Comparison of ENCODE assay signal across 9 mouse cellular contexts in genomic region chr4:32363488-32363984, GRCm38 (mm10).
A peak's percentile ranks its signal among the peaks of the same experiment; 100 is the strongest.
DNase-seq lines count a peak whose midpoint lies in the region; ATAC-seq lines count a peak whose summit lies in the region.
"Had no signal": no experiment of that assay in that cellular context is flagged by ENCODE, and none has a peak within 500 bp of the region (broad histone marks: within the 10 kb centered on the region; RNA-seq: fewer than 3 reads in every experiment).

No protein-coding gene starts in this region.

- DNase-seq in kidney, postnatal 36 days, result peak; percentile 32 to 41
- peak; percentile 85 for DNase-seq in induced T-regulatory cell, adult 2 months (ENCODE audit: low read depth)
- peak; percentile 61 for DNase-seq in splenic B cell, adult 2 months (ENCODE audit: low read depth, low spot score)
- DNase-seq in urinary bladder, adult 18-20 months (ENCODE audit: low spot score in 2 of 2), result no peak
- no peak for DNase-seq in frontal cortex, postnatal 25 days (ENCODE audit: low spot score in 2 of 2)
- DNase-seq: liver, embryonic 13.5 days had no signal

- H3K36me3 ChIP-seq in kidney, embryonic 14.5 days (ENCODE audit: control insufficient read depth, insufficient read depth, low read length), result no peaks in the 10 kb centered on the region
- peaks cover 6% of the 10 kb centered on the region for H3K36me3 ChIP-seq in splenic B cell, adult 2 months (ENCODE audit: control insufficient read depth, insufficient read depth, low read length, poor library complexity, severe bottlenecking)
- no peaks in the 10 kb centered on the region for H3K36me3 ChIP-seq in midbrain, embryonic 15.5 days (replicated peaks)
- H3K36me3 ChIP-seq: liver, embryonic 13.5 days had no signal

- no peak overlapping the region for H3K27ac ChIP-seq in kidney, embryonic 14.5 days (ENCODE audit: low read depth, low read length)
- H3K27ac ChIP-seq in midbrain, embryonic 15.5 days, result no peak overlapping the region
- H3K27ac ChIP-seq: liver, embryonic 13.5 days had no signal

- H3K4me1 ChIP-seq in kidney, embryonic 14.5 days (ENCODE audit: control insufficient read depth, insufficient read depth, low read length), result 0 out of 2 replicates have a peak, but pooled peaks cover 11% of the 10 kb centered on the region
- peaks cover 45% of the 10 kb centered on the region for H3K4me1 ChIP-seq in midbrain, embryonic 15.5 days

- WGBS in kidney, embryonic 14.5 days, result 39% methylated on average over 14 of the region's 14 CpGs
- 71% methylated on average over 14 of the region's 14 CpGs for WGBS in midbrain, embryonic 15.5 days

- H3K9me3 ChIP-seq in kidney, embryonic 14.5 days (ENCODE audit: control insufficient read depth, low read length), result no peaks in the 10 kb centered on the region
- no peaks in the 10 kb centered on the region for H3K9me3 ChIP-seq in midbrain, embryonic 15.5 days
- H3K9me3 ChIP-seq: liver, embryonic 13.5 days had no signal

- no peak overlapping the region for H3K4me2 ChIP-seq in kidney, embryonic 14.5 days (replicated peaks; ENCODE audit: low read depth, low read length)
- H3K4me2 ChIP-seq in midbrain, embryonic 15.5 days, result no peak overlapping the region
- H3K4me2 ChIP-seq: liver, embryonic 13.5 days had no signal

- H3K27me3 ChIP-seq in kidney, embryonic 14.5 days (ENCODE audit: control insufficient read depth, insufficient read depth, low read length), result no peaks in the 10 kb centered on the region
- no peaks in the 10 kb centered on the region for H3K27me3 ChIP-seq in splenic B cell, adult 2 months (ENCODE audit: control insufficient read depth, insufficient read depth, low read length, poor library complexity, severe bottlenecking)
- H3K27me3 ChIP-seq in midbrain, embryonic 15.5 days (replicated peaks), result no peaks in the 10 kb centered on the region

- no peak for ATAC-seq in kidney, embryonic 14.5 days (ENCODE audit: low FRiP score, low TSS enrichment)
- peak; percentile 20; the same call in 1 of the 2 replicates for ATAC-seq in common myeloid progenitor, adult 5-6 weeks (replicated peaks; ENCODE audit: low read depth, poor library complexity, severe bottlenecking)
- ATAC-seq in midbrain, embryonic 15.5 days (replicated peaks), result no peak

- H3K9ac ChIP-seq in kidney, embryonic 14.5 days (ENCODE audit: low read depth, low read length), result no peak overlapping the region
- no peak overlapping the region for H3K9ac ChIP-seq in midbrain, embryonic 15.5 days
- H3K9ac ChIP-seq: liver, embryonic 13.5 days had no signal

- no peak overlapping the region for H3K4me3 ChIP-seq in kidney, embryonic 14.5 days (ENCODE audit: low read length)
- no peak overlapping the region for H3K4me3 ChIP-seq in midbrain, embryonic 15.5 days
- H3K4me3 ChIP-seq: liver, embryonic 13.5 days had no signal

Comparison
In these comparisons a context has a peak if more than half of its experiments do, and no peak if none do; other contexts are left out.
1. DNase-seq: peak in kidney, postnatal 36 days (2 of 2), induced T-regulatory cell, adult 2 months (single experiment) and splenic B cell, adult 2 months (single experiment); none in urinary bladder, adult 18-20 months (0 of 2) and frontal cortex, postnatal 25 days (0 of 2).